Mouse (Mus musculus) cortical plate, adult 2 months (tissue): ENCODE data around the gene Ralgapa2.

ENCODE experiments used
- CTCF ChIP-seq: fragments of 200-500 bp; IDR thresholded peaks from 2 replicates; pipeline ENCODE4 v1.5.1; 2011; ENCODE audit warnings: mild to moderate bottlenecking, control low read depth, low read length; ENCODE audit not compliant: insufficient read depth; ENCODE audit errors: extremely low read depth
- POLR2A ChIP-seq: fragments of 200-500 bp; IDR thresholded peaks from 2 replicates; pipeline ENCODE4 v1.6.1; 2011; ENCODE audit warnings: mild to moderate bottlenecking, low read length, control low read depth; ENCODE audit not compliant: insufficient read depth; ENCODE audit errors: extremely low read depth

- TF ChIP-seq POLR2A, result no peak
- TF ChIP-seq CTCF, result no peak
These were observed 288.8 kb downstream of the Ralgapa2 start for GRCm38 (mm10) chr2:146223176-146223905.
